Mouse (Mus musculus): Measurements from ENCODE around the gene C5ar1.
A peak's percentile ranks its signal among the peaks of the same experiment; 100 is the strongest.
"Not testable (repeated sequence)": the region's sequence is repeated elsewhere in the genome, so short reads cannot be mapped to it uniquely, and the experiment has no call there.

C5ar1 gene

DNA sequence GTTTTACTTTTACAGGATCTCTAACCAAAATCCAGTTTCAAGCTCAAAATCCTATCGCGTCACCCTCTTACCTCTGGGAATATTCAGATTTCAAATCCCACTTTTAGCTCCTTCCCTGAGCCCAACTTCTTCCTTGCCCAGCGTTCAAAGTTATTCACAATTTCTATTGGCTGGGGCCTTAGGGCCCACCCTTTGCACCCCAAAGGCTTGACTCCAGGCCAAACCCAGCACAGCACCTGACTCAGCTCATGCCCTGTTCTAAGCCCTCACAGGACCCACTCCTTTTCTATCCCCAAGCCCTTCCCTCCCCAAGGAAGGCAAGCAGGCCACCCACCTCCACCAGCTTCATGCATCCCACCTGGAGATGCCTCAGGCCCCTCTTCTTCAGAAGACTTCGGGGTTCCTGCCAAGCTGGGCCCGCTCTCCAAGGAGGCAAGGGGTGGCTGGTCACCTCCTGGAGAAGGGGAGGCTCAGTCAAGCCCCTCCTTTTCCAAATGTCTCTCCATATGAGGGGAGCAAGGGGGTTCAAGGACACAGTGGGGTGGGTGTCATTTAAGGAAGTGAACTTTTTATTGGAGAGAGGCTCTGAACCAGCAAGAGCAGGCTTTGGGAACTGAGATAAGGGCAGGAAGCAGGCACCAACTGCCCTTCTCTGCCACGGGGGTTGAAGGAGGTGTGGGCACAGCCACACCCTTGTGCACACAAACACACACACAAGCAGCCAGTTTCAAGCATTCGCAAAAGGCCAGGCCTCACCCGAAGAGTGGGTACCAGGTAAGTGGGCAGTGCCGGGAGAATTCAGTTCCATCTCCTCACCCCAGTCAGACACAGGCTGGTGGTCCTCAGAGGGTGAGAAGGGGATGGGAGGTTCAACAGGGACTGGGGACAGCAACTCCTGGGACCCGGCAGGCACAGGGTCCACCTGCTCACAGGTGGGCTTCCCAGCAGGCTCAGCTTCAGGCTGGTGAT is 15.9 kb upstream of the C5ar1 start:
- DNase-seq (ENCODE audit: low spot score): no peak

DNA sequence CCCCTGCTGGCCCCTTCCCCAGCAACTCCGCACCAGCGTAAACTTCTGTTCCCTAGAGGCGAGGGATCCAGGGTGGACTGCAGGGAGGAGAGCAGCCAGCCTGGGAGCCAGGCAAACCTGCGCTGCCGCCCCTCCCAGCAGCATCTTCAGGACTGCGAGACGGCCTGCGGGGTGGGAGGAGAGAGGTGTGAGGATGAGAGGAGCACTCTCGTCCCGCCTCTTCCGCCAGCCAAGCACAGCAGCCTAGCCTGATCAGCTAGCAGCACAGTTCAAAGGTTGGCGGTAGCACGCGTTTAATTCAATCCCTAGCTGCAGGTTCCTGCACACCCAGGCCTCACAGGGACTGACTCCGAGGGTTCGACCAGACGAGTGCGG is 14.4 kb upstream of the C5ar1 start:
- DNase-seq (ENCODE audit: low spot score): no peak

DNA sequence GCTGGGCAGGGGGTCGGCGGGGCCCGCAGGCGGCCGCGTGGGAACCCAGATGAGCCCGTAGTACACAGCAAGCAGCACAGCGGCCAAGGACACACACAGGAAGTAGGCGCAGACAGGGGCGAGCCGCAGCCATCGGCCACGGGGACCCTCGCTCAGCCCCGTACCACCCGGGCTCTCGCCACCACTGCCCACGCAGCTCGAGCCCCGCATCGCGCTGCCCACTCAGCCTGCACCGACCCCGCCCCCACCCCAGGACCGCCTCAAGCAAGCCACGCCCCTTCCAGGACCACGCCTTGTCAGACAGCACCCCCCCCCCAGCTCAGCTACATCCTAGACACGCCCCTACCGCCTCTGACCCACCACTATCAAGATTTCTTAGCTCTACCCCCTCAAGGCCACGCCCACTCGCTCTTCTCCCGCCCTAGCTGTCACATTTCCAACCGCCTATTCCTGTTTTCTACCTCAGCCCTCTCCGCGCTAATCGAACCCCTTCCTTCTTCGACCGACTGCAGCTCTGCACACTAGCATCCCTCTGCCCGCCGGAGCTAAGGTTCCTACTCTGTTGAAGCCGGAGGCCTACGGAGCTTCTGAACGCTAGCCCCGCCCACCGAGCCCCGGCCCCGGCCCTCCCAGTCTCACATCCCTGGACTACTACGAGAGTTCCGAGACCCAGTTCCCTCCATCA is 13.9 kb upstream of the C5ar1 start, which contains the start of gene Inafm1:
TSS of gene Inafm1 (minus strand) at position 537 of the 685 bp plus-strand sequence.
- peak; percentile 88 for DNase-seq (ENCODE audit: low spot score)

DNA sequence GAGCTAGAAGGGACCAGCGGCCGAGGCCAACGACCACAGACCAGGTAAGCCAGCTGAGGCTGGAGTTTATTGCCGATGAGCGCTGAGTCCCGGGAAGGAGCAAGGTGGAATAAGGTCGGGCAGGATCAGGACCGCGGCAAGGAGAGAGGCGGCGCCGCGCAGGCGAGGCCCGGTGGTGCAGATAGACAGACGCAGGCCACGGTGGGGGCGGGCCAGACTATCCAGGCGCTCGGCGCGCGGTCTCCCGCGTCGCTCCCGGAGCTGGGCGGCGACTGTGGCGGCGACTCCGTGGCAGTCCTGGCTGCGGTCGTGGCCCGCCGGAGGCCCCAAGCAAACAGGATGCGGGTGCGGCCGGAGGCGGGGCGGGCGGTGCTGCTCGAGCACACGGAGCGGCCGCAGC is 13.3 kb upstream of the C5ar1 start:
- peak; percentile 75 for DNase-seq (ENCODE audit: low spot score)

DNA sequence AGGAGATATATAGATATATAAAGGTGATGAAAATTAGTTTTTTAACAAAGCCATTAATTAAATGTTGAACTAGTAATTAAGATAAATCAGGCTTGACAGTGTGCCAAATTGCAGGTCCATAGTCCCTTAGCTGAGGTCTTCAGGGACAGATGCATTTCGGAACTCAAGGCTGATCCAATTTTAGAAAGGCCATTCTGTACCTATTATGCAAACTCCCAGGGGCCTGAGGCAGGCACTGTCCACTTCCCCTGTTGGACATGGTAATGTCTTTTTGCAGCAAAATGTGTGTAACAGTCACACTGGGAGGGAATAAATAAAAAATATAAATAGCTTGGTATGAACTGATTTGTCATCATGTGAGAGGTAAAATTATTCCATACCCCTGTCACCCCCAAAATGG is 11.8 kb upstream of the C5ar1 start:
- no peak for DNase-seq (ENCODE audit: low spot score)

- not testable (repeated sequence) for DNase-seq (ENCODE audit: low spot score)
Measured at GRCm38 (mm10) chr7:16266593-16266992, 7.3 kb upstream of the C5ar1 start.

- no peak for DNase-seq (ENCODE audit: low spot score)
Measured at GRCm38 (mm10) chr7:16265856-16266255, 6.5 kb upstream of the C5ar1 start.

DNA sequence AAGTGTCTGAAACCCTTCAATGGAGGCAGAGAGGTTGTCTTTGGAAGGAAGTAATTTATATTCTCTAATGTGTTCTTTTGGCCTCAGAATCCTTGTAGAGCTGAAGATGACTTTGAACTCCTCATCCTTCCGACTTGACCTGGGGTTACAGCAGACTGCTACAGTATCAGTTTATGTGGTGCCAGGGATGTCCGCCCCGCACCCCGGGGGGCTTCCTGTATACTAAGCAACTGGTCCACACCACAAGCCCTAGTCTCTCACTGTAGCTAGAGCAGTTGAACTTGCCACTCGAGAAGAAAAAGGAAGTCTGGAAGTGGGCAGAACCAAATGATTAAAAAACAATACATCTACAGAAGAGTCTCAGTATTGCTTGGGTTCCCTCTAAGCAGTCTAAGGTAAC is 4.5 kb upstream of the C5ar1 start:
- DNase-seq (ENCODE audit: low spot score): no peak

- DNase-seq (ENCODE audit: low spot score): peak; percentile 80
Measured at GRCm38 (mm10) chr7:16263015-16263787, 3.9 kb upstream of the C5ar1 start.

GRCm38 (mm10) chr7:16261097-16261496 is 1.8 kb upstream of the C5ar1 start:
- DNase-seq (ENCODE audit: low spot score): no peak

DNA sequence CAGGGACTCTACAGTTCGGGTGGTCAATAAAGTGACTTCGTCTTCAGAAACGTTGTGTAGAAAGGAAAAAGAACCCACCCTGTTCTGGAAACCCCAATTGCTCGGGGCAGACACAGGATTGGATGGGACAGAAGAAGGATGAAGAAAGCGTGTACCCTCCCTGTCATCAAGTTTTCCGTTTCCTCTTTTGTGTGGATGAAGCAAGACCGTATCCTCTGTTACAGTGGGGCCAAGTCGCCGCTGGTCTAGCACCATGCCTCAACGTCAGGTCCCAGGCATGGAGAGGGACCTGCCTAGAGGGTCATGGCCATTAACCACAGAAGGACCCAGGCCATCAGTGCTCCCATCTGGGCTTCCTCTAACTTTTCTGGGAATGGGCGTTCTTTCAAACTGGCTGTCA is 1.5 kb downstream of the C5ar1 start:
- DNase-seq (ENCODE audit: low spot score): no peak

DNA sequence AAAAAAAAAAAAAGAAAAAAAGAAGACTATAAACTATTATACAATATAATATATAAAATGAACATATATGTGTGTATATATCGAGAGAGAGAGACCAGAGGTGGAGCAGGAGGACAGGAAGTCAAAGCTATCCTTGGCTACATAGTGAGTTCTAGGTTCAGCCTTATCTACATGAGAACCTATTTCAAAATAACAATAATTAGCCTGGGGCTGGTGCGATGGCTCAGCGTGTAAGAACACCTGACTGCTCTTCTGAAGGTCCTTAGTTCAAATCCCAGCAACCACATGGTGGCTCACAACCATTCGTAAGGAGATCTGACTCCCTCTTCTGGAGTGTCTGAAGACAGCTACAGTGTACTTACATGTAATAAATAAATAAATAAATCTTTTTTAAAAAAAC is 3.4 kb downstream of the C5ar1 start:
- not testable (repeated sequence) for DNase-seq (ENCODE audit: low spot score)

- DNase-seq (ENCODE audit: low spot score): no peak
Measured at GRCm38 (mm10) chr7:16254195-16254594, 5.1 kb downstream of the C5ar1 start.

GRCm38 (mm10) chr7:16250687-16251086 is 8.7 kb downstream of the C5ar1 start:
- no peak for DNase-seq (ENCODE audit: low spot score)

- DNase-seq (ENCODE audit: low spot score): no peak
Measured at GRCm38 (mm10) chr7:16245958-16246357, 13.4 kb downstream of the C5ar1 start.

GRCm38 (mm10) chr7:16244067-16244466 is 15.3 kb downstream of the C5ar1 start, which contains the start of gene C5ar2:
Gene C5ar2, minus strand, starts transcription at chr7:16244154.
- no peak for DNase-seq (ENCODE audit: low spot score)

- DNase-seq (ENCODE audit: low spot score): no peak
Measured at GRCm38 (mm10) chr7:16242198-16242597, 17.1 kb downstream of the C5ar1 start.

- DNase-seq (ENCODE audit: low spot score): no peak
Measured at GRCm38 (mm10) chr7:16241787-16242186, 17.6 kb downstream of the C5ar1 start.

DNA sequence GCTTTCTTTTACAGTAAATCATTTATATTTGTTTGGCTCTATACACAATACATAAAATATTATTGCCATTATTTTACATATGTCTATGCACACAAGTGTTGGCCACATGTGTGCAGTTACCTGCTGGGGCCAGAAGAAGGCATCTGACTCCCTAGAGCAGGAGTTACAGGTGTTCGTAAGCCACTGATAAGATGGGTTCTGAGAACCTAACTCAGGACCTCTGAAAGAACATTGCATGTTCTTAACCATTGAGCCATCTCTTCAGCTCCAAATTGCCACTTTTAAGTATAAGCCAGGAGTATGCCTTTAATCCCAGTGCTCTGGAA is 18.4 kb downstream of the C5ar1 start:
- DNase-seq (ENCODE audit: low spot score): no peak

DNA sequence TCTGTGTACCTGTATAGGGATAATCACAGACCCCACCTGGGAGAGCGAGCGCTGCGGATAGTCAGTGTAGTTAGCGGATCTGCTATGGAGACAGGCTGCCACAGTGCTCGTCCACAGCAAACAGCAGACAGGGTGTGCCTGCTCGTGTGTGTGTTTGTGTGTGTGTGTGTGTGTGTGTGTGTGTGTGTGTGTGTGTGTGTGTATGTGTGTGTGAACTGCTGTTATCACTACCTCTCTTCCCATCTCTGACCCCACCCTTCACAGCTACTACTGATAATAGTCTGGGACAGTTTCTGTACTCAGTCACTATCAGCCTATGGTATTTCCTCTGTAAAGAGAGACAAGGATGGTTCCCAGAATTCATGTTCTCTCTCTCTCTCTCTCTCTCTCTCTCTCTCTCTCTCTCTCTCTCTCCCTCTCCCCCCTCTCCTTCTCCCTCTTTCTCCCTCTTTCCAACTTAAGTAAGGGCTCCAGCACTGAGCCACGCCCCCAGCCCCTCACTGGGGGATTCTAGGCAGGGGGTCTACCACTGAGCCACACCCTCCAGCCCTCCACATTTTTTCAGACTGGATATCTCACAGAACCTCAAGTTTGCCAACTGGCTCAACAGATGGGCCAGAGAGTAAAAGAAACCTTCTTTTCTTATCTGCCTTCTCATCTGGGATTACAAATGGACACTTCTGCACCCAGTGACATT is 18.9 kb downstream of the C5ar1 start:
- DNase-seq (ENCODE audit: low spot score): no peak

DNA sequence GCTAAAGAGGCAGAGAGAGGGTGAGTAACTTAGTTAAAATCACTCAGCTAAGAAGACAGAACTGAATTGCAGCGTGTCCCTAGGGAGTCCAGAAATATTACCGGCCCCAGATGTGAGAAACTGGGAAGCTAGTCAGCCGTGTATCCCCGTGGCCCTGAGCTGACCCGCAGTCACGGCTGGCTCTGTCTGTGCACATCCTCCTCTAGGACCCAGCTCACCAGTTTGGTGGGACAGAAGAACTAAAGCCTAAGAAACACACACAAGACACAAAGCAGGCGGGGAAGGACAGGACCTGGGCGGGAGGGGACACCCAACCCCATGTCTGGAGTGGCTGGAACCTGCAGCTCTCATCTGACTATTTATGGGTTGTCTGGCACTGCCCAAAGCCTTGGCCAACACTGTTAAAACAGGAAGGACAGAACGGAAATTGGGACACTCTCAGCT is 19.8 kb downstream of the C5ar1 start:
- peak; percentile 18 for DNase-seq (ENCODE audit: low spot score)

DNA sequence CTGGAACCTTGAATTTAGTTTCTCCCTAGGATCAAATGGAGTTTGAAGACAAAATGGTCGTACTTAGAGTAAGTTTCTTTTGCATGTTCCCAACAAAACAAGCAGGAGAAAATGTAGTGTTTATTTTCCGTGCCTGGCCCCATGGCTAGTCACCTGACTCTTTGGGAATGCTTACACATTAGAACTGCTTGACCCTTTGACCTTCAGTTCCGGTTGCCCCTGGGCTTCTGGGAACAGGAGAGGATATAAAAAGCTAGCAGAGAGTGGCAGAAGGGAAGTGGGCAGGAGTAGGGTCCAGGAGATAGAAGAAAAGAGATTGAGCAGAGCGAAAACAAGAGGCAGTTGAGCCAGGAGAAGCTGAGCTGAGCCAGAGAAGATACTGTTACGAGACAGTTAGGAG is 29.5 kb downstream of the C5ar1 start:
- DNase-seq (ENCODE audit: low spot score): peak; percentile 22
